Mouse (Mus musculus) hindbrain, embryonic 16.5 days (tissue): Measurements from ENCODE around the gene Tcf23. TPM values are rescaled to one million over a fixed set of nuclear protein-coding genes. Genes with fewer than 3 reads are reported as not detected.

Experiments
- ATAC-seq: fragments of 200-750 bp; cut with Nextera tagmentation; 2 replicates; pipeline ENCODE4 v1.8.0; 2017; ENCODE audit warnings: moderate TSS enrichment, moderate library complexity
- H3K27ac ChIP-seq: fragments of 300-500 bp; sonication (generic); 2 replicates; pipeline ENCODE4 v1.5.1; 2014; ENCODE audit warnings: low read depth, mild to moderate bottlenecking, control low read depth, low read length, moderate library complexity
- H3K27me3 ChIP-seq: fragments of 300-500 bp; sonication (generic); replicated peaks from 2 replicates; pipeline ENCODE4 v1.6.1; 2014; ENCODE audit warnings: low read length; ENCODE audit not compliant: control insufficient read depth, insufficient read depth
- H3K36me3 ChIP-seq: fragments of 300-500 bp; sonication (generic); 2 replicates; pipeline ENCODE4 v1.6.1; 2014; ENCODE audit warnings: mild to moderate bottlenecking, low read length, moderate library complexity, mixed read lengths; ENCODE audit not compliant: control insufficient read depth, insufficient read depth
- H3K4me1 ChIP-seq: fragments of 300-500 bp; sonication (generic); 2 replicates; pipeline ENCODE4 v1.6.1; 2014; ENCODE audit warnings: low read depth, low read length; ENCODE audit not compliant: control insufficient read depth, insufficient read depth
- H3K4me2 ChIP-seq: fragments of 300-500 bp; sonication (generic); 2 replicates; pipeline ENCODE4 v1.6.1; 2014; ENCODE audit warnings: mild to moderate bottlenecking, low read length, control low read depth, moderate library complexity
- H3K4me3 ChIP-seq: fragments of 300-500 bp; sonication (generic); 2 replicates; pipeline ENCODE4 v1.5.1; 2014; ENCODE audit warnings: mild to moderate bottlenecking, low read length, control low read depth, moderate library complexity
- H3K9ac ChIP-seq: fragments of 300-500 bp; sonication (generic); 2 replicates; pipeline ENCODE4 v1.6.1; 2014; ENCODE audit warnings: low read depth, mild to moderate bottlenecking, control low read depth, low read length, moderate library complexity
- H3K9me3 ChIP-seq: fragments of 300-500 bp; sonication (generic); 2 replicates; pipeline ENCODE4 v1.6.1; 2014; ENCODE audit warnings: mild to moderate bottlenecking, low read length, moderate library complexity; ENCODE audit not compliant: control insufficient read depth
- WGBS: fragments of 180-500 bp; shearing (Covaris S2); extraction: QIAGEN DNeasy Blood & Tissue Kit; methylation state at CpG from one replicate; pipeline ENCODE4 v1.1.7; 2014; 5-methylcytosine and 5-hydroxymethylcytosine counted together
- polyA plus RNA-seq: library from polyadenylated mRNA; unstranded; fragments of >200 nt; fragmentation: Nextera tagmentation; extraction: Ambion mirVana; gene quantifications from 2 replicates; pipeline ENCODE4 v1.2.1, GENCODE M21; 2015

Gene Tcf23
- not detected in 2 replicates for polyA plus RNA-seq

- whole genome bisulfite sequencing = 83% methylated on average over 8 of the region's 8 CpGs
- Histone ChIP-seq H3K27ac (no peak within 1 kb of the TSS), H3K27me3 (no peaks in the 10 kb centered on the region), H3K36me3 (no peaks in the 10 kb centered on the region), H3K9ac (no peak within 1 kb of the TSS), H3K4me3 (no peak within 1 kb of the TSS), H3K4me2 (no peak within 1 kb of the TSS), H3K4me1 (no peaks in the 10 kb centered on the region), H3K9me3 (no peaks in the 10 kb centered on the region)
- ATAC-seq = no peak
Measured at GRCm38 (mm10) chr5:30968416-30968815, at the start of gene Tcf23. Gene Tcf23, plus strand, starts transcription at chr5:30968662.

DNA sequence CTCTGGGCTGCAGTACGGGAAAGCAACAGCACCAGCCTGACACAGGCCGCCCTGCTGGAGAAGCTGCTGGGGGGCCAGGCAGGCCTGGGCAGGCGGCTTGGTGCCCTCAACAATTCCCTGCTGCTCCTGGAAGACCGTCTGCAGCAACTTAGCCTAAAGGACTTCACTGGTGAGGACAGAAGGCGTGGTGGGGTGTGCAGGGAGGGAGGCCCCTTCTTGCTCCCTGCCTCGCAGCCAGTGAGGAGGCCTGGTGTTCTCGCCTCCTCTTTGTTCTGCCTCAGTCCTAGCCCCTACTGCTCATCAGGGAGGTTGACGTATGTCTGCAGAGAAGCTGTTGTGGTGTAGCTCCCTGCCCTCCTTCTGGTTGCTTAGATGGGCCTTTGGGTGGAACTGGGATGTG, 49.8 kb upstream of the Tcf23 start:
- Histone ChIP-seq H3K9me3 (no peaks in the 10 kb centered on the region), H3K4me3 (no peak overlapping the region), H3K9ac (no peak overlapping the region), H3K4me1 (peaks cover 24% of the 10 kb centered on the region), H3K4me2 (no peak overlapping the region), H3K27ac (no peak overlapping the region), H3K27me3 (no peaks in the 10 kb centered on the region), H3K36me3 (no peaks in the 10 kb centered on the region)
- WGBS = 76% methylated on average over 8 of the region's 8 CpGs
- ATAC-seq = no peak

- Histone ChIP-seq H3K9ac (no peak overlapping the region), H3K4me1 (peaks cover 23% of the 10 kb centered on the region), H3K27me3 (no peaks in the 10 kb centered on the region), H3K9me3 (no peaks in the 10 kb centered on the region), H3K36me3 (no peaks in the 10 kb centered on the region), H3K4me2 (no peak overlapping the region), H3K27ac (no peak overlapping the region), H3K4me3 (no peak overlapping the region)
- no peak for ATAC-seq
- 64% methylated on average over 11 of the region's 11 CpGs for WGBS
Measured at GRCm38 (mm10) chr5:30919831-30920614, 48.4 kb upstream of the Tcf23 start.

GRCm38 (mm10) chr5:30920621-30921020, 47.8 kb upstream of the Tcf23 start:
- H3K4me2 ChIP-seq = peak overlapping the region; percentile 77
- H3K36me3 ChIP-seq = no peaks in the 10 kb centered on the region
- H3K4me3 ChIP-seq = no peak overlapping the region
- peak; percentile 3 for ATAC-seq
- H3K9me3 ChIP-seq = no peaks in the 10 kb centered on the region
- WGBS = 68% methylated on average over 19 of the region's 19 CpGs
- no peak overlapping the region for H3K27ac ChIP-seq
- H3K4me1 ChIP-seq = peaks cover 19% of the 10 kb centered on the region
- H3K27me3 ChIP-seq = no peaks in the 10 kb centered on the region
- H3K9ac ChIP-seq = peak overlapping the region; percentile 5; the same call in 1 of the 2 replicates

DNA sequence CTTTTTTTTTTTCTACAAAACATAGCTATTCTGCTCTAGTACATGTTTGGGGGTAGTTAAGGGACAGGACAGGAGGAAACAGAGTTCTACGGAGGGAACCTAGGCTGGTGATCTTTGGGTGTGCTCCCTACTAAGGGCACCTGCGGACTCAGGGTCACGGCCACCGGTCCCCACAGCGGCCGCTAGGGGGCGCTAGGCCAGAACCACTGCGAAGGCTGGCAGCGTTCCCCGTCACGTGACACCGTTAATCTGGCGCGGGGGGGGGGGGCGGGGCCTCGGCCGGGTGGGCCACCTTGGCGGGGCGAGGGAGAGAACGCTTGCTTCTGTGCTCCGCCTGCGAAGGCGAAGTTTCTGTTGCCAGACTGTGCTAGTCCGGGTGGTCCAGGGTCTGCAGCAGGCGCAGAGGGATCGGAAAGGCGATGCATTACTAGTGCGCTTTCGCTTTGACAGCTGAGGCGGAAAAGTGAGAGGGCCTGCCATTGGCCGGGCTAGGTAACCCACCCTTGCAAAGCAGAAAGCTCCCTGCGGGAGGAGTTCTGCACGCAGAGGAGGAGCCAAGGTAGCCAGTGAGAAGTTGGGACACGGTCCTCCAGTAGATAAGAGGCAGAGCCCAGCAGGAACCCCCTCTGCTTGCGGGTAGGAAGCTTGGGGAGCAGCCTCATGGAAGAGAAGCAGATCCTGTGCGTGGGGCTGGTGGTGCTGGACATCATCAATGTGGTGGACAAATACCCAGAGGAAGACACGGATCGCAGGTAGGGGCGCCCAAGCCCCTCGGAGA, 47.0 kb upstream of the Tcf23 start, which contains the start of gene Khk:
Gene Khk (plus strand): TSS at position 176 of the 778 bp plus-strand sequence.
- Histone ChIP-seq H3K4me3 (peak within 1 kb of the TSS; percentile 57), H3K27me3 (no peaks in the 10 kb centered on the region), H3K4me2 (peak within 1 kb of the TSS; percentile 77), H3K9me3 (no peaks in the 10 kb centered on the region), H3K4me1 (peaks cover 14% of the 10 kb centered on the region), H3K9ac (peak within 1 kb of the TSS; percentile 72), H3K27ac (peak within 1 kb of the TSS; percentile 76), H3K36me3 (no peaks in the 10 kb centered on the region)
- ATAC-seq = peak; percentile 80
- WGBS = under 1% methylated on average over 34 of the region's 40 CpGs

DNA sequence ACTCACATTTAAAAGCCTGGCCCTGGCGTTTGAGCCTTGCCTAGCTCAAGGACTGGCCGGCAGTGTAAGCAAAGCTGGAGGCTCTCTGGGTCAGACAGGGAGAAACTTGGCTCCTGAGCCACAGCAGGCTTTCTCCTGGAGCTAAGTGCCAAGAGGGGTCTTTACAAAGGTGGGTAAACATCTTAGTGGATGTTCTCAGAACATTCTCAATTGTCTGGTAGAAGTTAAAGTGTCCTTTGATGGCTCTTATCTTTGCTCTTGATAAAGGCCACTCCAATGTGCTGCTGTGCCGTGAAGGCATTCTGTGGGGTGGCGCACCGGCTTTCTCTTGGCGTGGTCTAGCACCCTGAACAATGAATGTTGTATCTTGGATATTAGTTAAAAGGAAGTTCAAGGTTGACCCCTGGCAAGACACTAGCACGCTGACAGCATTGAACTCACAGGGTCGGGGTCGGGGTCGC, 45.9 kb upstream of the Tcf23 start:
- Histone ChIP-seq H3K4me3 (no peak overlapping the region; the same call in 1 of the 2 replicates), H3K9me3 (no peaks in the 10 kb centered on the region), H3K4me2 (peak overlapping the region; percentile 77), H3K4me1 (peaks cover 14% of the 10 kb centered on the region), H3K9ac (peak overlapping the region; percentile 72), H3K27me3 (no peaks in the 10 kb centered on the region), H3K27ac (no peak overlapping the region), H3K36me3 (no peaks in the 10 kb centered on the region)
- WGBS = 73% methylated on average over 10 of the region's 10 CpGs
- no peak for ATAC-seq

GRCm38 (mm10) chr5:30923119-30923518, 45.3 kb upstream of the Tcf23 start:
- H3K4me1 ChIP-seq = peaks cover 14% of the 10 kb centered on the region
- H3K9me3 ChIP-seq = no peaks in the 10 kb centered on the region
- no peak overlapping the region for H3K4me3 ChIP-seq
- ATAC-seq = no peak
- WGBS = 84% methylated on average over 6 of the region's 6 CpGs
- H3K4me2 ChIP-seq = no peak overlapping the region
- no peak overlapping the region for H3K9ac ChIP-seq
- H3K27me3 ChIP-seq = no peaks in the 10 kb centered on the region
- H3K27ac ChIP-seq = no peak overlapping the region
- no peaks in the 10 kb centered on the region for H3K36me3 ChIP-seq

GRCm38 (mm10) chr5:30924614-30925013, 43.8 kb upstream of the Tcf23 start:
- WGBS = 71% methylated on average over 8 of the region's 8 CpGs
- ATAC-seq = no peak
- H3K4me1 ChIP-seq = peaks cover 14% of the 10 kb centered on the region
- no peak overlapping the region for H3K9ac ChIP-seq
- H3K9me3 ChIP-seq = no peaks in the 10 kb centered on the region
- H3K4me2 ChIP-seq = no peak overlapping the region
- H3K4me3 ChIP-seq = no peak overlapping the region
- no peak overlapping the region for H3K27ac ChIP-seq
- H3K36me3 ChIP-seq = no peaks in the 10 kb centered on the region
- no peaks in the 10 kb centered on the region for H3K27me3 ChIP-seq

GRCm38 (mm10) chr5:30925217-30925616, 43.2 kb upstream of the Tcf23 start:
- Histone ChIP-seq H3K36me3 (no peaks in the 10 kb centered on the region), H3K27me3 (no peaks in the 10 kb centered on the region), H3K4me1 (peaks cover 14% of the 10 kb centered on the region), H3K4me3 (no peak overlapping the region), H3K9me3 (no peaks in the 10 kb centered on the region), H3K9ac (no peak overlapping the region; the same call in 1 of the 2 replicates), H3K27ac (no peak overlapping the region), H3K4me2 (no peak overlapping the region)
- 90% methylated on average over 5 of the region's 5 CpGs for WGBS
- ATAC-seq = no peak
